Mouse (Mus musculus) MEL (cell line): ENCODE measurements around the gene Kcmf1. TPM values are rescaled to one million over a fixed set of nuclear protein-coding genes. Genes with fewer than 3 reads are reported as not detected.
"Not testable (repeated sequence)": the region's sequence is repeated elsewhere in the genome, so short reads cannot be mapped to it uniquely, and the experiment has no call there.

Experiments
- DNase-seq: peaks from one replicate; pipeline ENCODE4 v3.0.0; 2011; ENCODE audit warnings: low read depth, low spot score
- H3K27ac ChIP-seq: 2 replicates; pipeline ENCODE4 v1.5.1; 2012; ENCODE audit warnings: low read depth, mild to moderate bottlenecking, control low read depth, low read length, moderate library complexity; ENCODE audit not compliant: control insufficient read depth
- H3K27me3 ChIP-seq, 2 experiments: fragments of 150-350 bp in 1 of 2; sonication (generic) in 1 of 2; 2 replicates each; pipeline ENCODE4 v1.6.1; 2012; ENCODE audit warnings: low read length in 2 of 2, mild to moderate bottlenecking in 2 of 2, improper control_type of control experiment in 1 of 2, moderate library complexity in 1 of 2; ENCODE audit not compliant: insufficient read depth in 2 of 2, control insufficient read depth in 1 of 2
- H3K36me3 ChIP-seq, 2 experiments: 2 replicates each; pipeline ENCODE4 v1.6.1; 2012 to 2014; ENCODE audit warnings: low read length in 2 of 2, improper control_type of control experiment in 1 of 2, inconsistent platforms in 1 of 2, mild to moderate bottlenecking in 1 of 2; ENCODE audit not compliant: insufficient read depth in 2 of 2, control insufficient read depth in 1 of 2
- H3K4me1 ChIP-seq, 2 experiments: fragments of 150-350 bp in 1 of 2; sonication (generic) in 1 of 2; 2 replicates each; pipeline ENCODE4 v1.6.1; 2012; ENCODE audit warnings: low read length in 2 of 2, improper control_type of control experiment in 1 of 2, mild to moderate bottlenecking in 1 of 2; ENCODE audit not compliant: insufficient read depth in 2 of 2, control insufficient read depth in 1 of 2
- H3K4me3 ChIP-seq, 2 experiments: fragments of 150-350 bp in 1 of 2; sonication (generic) in 1 of 2; 2 replicates each; pipeline ENCODE4 v1.5.1; 2012; ENCODE audit warnings: low read depth in 2 of 2, low read length in 2 of 2, mild to moderate bottlenecking in 2 of 2, moderate library complexity in 2 of 2, control low read depth in 1 of 2, improper control_type of control experiment in 1 of 2; ENCODE audit not compliant: control insufficient read depth in 1 of 2, insufficient read depth in 1 of 2
- H3K79me2 ChIP-seq: 2 replicates; pipeline ENCODE4 v1.6.1; 2012; ENCODE audit warnings: mild to moderate bottlenecking, low read length, moderate library complexity; ENCODE audit not compliant: control insufficient read depth, poor library complexity, insufficient read depth
- H3K9ac ChIP-seq: 2 replicates; pipeline ENCODE4 v1.6.1; 2012; ENCODE audit warnings: low read depth, mild to moderate bottlenecking, control low read depth, low read length, moderate library complexity; ENCODE audit not compliant: control insufficient read depth, poor library complexity, severe bottlenecking
- H3K9me3 ChIP-seq: fragments of 150-350 bp; sonication (generic); replicated peaks from 2 replicates; pipeline ENCODE4 v1.6.1; 2012; ENCODE audit warnings: mild to moderate bottlenecking, low read length, improper control_type of control experiment, moderate library complexity; ENCODE audit not compliant: insufficient read depth
- CTCF ChIP-seq, 3 experiments: IDR thresholded peaks in 2 of 3; conservative IDR thresholded peaks in 1 of 3; 2 replicates each; pipeline ENCODE4 v1.5.1; 2011 to 2012; ENCODE audit warnings: low read length in 3 of 3, low read depth in 2 of 3, mild to moderate bottlenecking in 2 of 3, improper control_type of control experiment in 1 of 3, inconsistent platforms in 1 of 3, mixed read lengths in 1 of 3, moderate library complexity in 1 of 3; ENCODE audit not compliant: control insufficient read depth in 1 of 3, insufficient read depth in 1 of 3, poor library complexity in 1 of 3, severe bottlenecking in 1 of 3
- E2F4 ChIP-seq: IDR thresholded peaks from 2 replicates; pipeline ENCODE4 v1.6.1; 2011; ENCODE audit warnings: low read depth, low read length, improper control_type of control experiment, borderline replicate concordance
- GABPA ChIP-seq: IDR thresholded peaks from 2 replicates; pipeline ENCODE4 v1.6.1; 2012; ENCODE audit warnings: low read depth, mild to moderate bottlenecking, inconsistent platforms, low read length, improper control_type of control experiment, moderate library complexity
- JUND ChIP-seq: IDR thresholded peaks from 2 replicates; pipeline ENCODE4 v1.6.1; 2011; ENCODE audit warnings: low read depth, mild to moderate bottlenecking, improper control_type of control experiment, low read length
- KAT2A ChIP-seq: conservative IDR thresholded peaks from 2 replicates; pipeline ENCODE4 v1.6.1; 2012; ENCODE audit warnings: low read depth, low read length, improper control_type of control experiment, inconsistent platforms
- MAX ChIP-seq: IDR thresholded peaks from 2 replicates; pipeline ENCODE4 v1.6.1; 2011; ENCODE audit warnings: low read length, improper control_type of control experiment
- MAZ ChIP-seq: IDR thresholded peaks from 2 replicates; pipeline ENCODE4 v1.6.1; 2012; ENCODE audit warnings: low read depth, mild to moderate bottlenecking, inconsistent platforms, low read length, improper control_type of control experiment
- MYB ChIP-seq: IDR thresholded peaks from 2 replicates; pipeline ENCODE4 v1.6.1; 2011; ENCODE audit warnings: mild to moderate bottlenecking, low read depth, low read length, improper control_type of control experiment
- NRF1 ChIP-seq: IDR thresholded peaks from 2 replicates; pipeline ENCODE4 v1.6.1; 2014; ENCODE audit warnings: low read depth, mild to moderate bottlenecking, inconsistent platforms, low read length, improper control_type of control experiment, moderate library complexity; ENCODE audit not compliant: poor library complexity, insufficient read depth, severe bottlenecking
- RAD21 ChIP-seq: IDR thresholded peaks from 2 replicates; pipeline ENCODE4 v1.6.1; 2011; ENCODE audit warnings: mild to moderate bottlenecking, low read depth, low read length, improper control_type of control experiment
- SIN3A ChIP-seq: IDR thresholded peaks from 2 replicates; pipeline ENCODE4 v1.6.1; 2012; ENCODE audit warnings: low read length, improper control_type of control experiment, inconsistent platforms
- SMC3 ChIP-seq: IDR thresholded peaks from 2 replicates; pipeline ENCODE4 v1.6.1; 2011; ENCODE audit warnings: low read depth, low read length, improper control_type of control experiment
- TAL1 ChIP-seq: IDR thresholded peaks from 2 replicates; pipeline ENCODE4 v1.6.1; 2012; ENCODE audit warnings: mild to moderate bottlenecking, inconsistent platforms, low read length, moderate library complexity, mixed read lengths
- UBTF ChIP-seq: IDR thresholded peaks from 2 replicates; pipeline ENCODE4 v1.6.1; 2012; ENCODE audit warnings: low read depth, mild to moderate bottlenecking, inconsistent platforms, low read length, improper control_type of control experiment, moderate library complexity, borderline replicate concordance; ENCODE audit not compliant: insufficient read depth
- USF1 ChIP-seq: IDR thresholded peaks from 2 replicates; pipeline ENCODE4 v1.6.1; 2014; ENCODE audit warnings: low read depth, mild to moderate bottlenecking, inconsistent platforms, low read length, improper control_type of control experiment, moderate library complexity
- ZC3H11A ChIP-seq: IDR thresholded peaks from 2 replicates; pipeline ENCODE4 v1.6.1; 2012; ENCODE audit warnings: low read depth, mild to moderate bottlenecking, inconsistent platforms, low read length, improper control_type of control experiment
- ZKSCAN1 ChIP-seq: IDR thresholded peaks from 2 replicates; pipeline ENCODE4 v1.6.1; 2012; ENCODE audit warnings: low read depth, mild to moderate bottlenecking, inconsistent platforms, low read length, improper control_type of control experiment, moderate library complexity
- ZNF384 ChIP-seq: IDR thresholded peaks from 2 replicates; pipeline ENCODE4 v1.6.1; 2012; ENCODE audit warnings: low read depth, mild to moderate bottlenecking, inconsistent platforms, low read length, improper control_type of control experiment
- polyA plus RNA-seq, 2 experiments: library from polyadenylated mRNA; stranded (reverse) in 1 of 2; unstranded in 1 of 2; fragments of >175 nt in 1 of 2; fragments of >200 nt in 1 of 2; gene quantifications; 2 replicates each; pipeline versions ENCODE4 v1.2.1 to v1.2.4; 2012; ENCODE audit warnings: low replicate concordance in 2 of 2, low read depth in 1 of 2; ENCODE audit not compliant: insufficient read length in 2 of 2, insufficient read depth in 1 of 2, missing spikeins in 1 of 2
- total RNA-seq: library from RNA; depleted of rRNA; stranded (reverse); fragments of 300-350 nt; gene quantifications from 2 replicates; pipeline ENCODE4 v1.2.3, GENCODE M21; 2012

Kcmf1 gene
- total and polyA plus RNA-seq, 3 experiments, result 77.0 to 195 (median 133) TPM

GRCm38 (mm10) chr6:72831858-72832257 lies 67.9 kb downstream of the Kcmf1 start:
- TF ChIP-seq ZKSCAN1 (no peak), JUND (no peak), GABPA (no peak), ZC3H11A (no peak), SIN3A (no peak), E2F4 (no peak), UBTF (no peak)
- no peaks in the 10 kb centered on the region for H3K27me3 ChIP-seq
- no peaks in the 10 kb centered on the region for H3K79me2 ChIP-seq
- peaks cover 0 to 4% of the 10 kb centered on the region in 2 experiments; a peak in 1 of 4 replicates for H3K4me1 ChIP-seq
- peak; percentile 37 for DNase-seq
- H3K27ac ChIP-seq, result no peak overlapping the region
- H3K4me3 ChIP-seq, result no peak overlapping the region
- H3K9ac ChIP-seq, result no peak overlapping the region
- no peaks in the 10 kb centered on the region for H3K9me3 ChIP-seq
- no peaks in the 10 kb centered on the region for H3K36me3 ChIP-seq

DNA sequence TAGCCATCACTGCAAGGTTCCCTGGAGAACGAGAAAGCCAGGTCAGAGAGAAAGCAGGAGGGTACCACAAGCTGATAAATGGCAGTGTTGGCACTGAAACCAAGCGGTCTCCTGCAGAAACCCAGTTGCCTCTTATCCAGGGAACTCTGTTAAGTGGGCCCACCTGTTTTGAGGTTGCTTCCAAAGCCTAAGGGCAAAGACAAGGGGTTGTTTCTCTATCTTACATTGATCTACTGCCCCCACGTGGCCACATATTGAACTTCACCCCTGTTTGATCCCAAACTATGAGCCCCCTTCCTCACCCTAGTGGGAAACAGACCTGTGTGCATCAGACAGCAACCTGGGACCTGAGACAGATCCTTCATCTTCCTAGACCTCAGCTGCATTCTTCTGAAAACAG lies 68.5 kb downstream of the Kcmf1 start:
- no peak overlapping the region for H3K27ac ChIP-seq
- DNase-seq, result peak; percentile 64
- H3K4me1 ChIP-seq, result peaks cover 0 to 4% of the 10 kb centered on the region in 2 experiments; a peak in 1 of 4 replicates
- H3K9me3 ChIP-seq, result no peaks in the 10 kb centered on the region
- no peak overlapping the region for H3K9ac ChIP-seq
- H3K27me3 ChIP-seq, result no peaks in the 10 kb centered on the region
- H3K79me2 ChIP-seq, result no peaks in the 10 kb centered on the region
- TF ChIP-seq MAX (peak; percentile 45), ZNF384 (no peak), SMC3 (peak; percentile 53), KAT2A (no peak), RAD21 (peak; percentile 61), TAL1 (no peak), GABPA (no peak), CTCF (IDR thresholded peaks at IDR 0.05 in 2 of 3, conservative IDR thresholded peaks at IDR 0.05 in 1 of 3; ENCODE audit: control insufficient read depth in 1 of 3, insufficient read depth in 1 of 3, low read depth in 2 of 3, low read length in 3 of 3, poor library complexity in 1 of 3, severe bottlenecking in 1 of 3) (peak; percentile 50 to 84 (median 80)), MAZ (no peak), USF1 (0 out of 2 replicates have a peak, but pooled peaks have one; percentile 24)
- H3K4me3 ChIP-seq, result no peak overlapping the region
- H3K36me3 ChIP-seq, result no peaks in the 10 kb centered on the region

- peaks cover 0 to 4% of the 10 kb centered on the region in 2 experiments; a peak in 1 of 4 replicates for H3K4me1 ChIP-seq
- H3K27me3 ChIP-seq, result no peaks in the 10 kb centered on the region
- DNase-seq, result peak; percentile 49
- no peaks in the 10 kb centered on the region for H3K36me3 ChIP-seq
- no peaks in the 10 kb centered on the region for H3K79me2 ChIP-seq
- no peak overlapping the region for H3K27ac ChIP-seq
- no peaks in the 10 kb centered on the region for H3K9me3 ChIP-seq
- H3K4me3 ChIP-seq, result no peak overlapping the region
- no peak overlapping the region for H3K9ac ChIP-seq
- no peak for TF ChIP-seq SIN3A
- peak; percentile 33 for TF ChIP-seq RAD21
- TF ChIP-seq CTCF (IDR thresholded peaks at IDR 0.05 in 2 of 3, conservative IDR thresholded peaks at IDR 0.05 in 1 of 3; ENCODE audit: control insufficient read depth in 1 of 3, insufficient read depth in 1 of 3, low read depth in 2 of 3, low read length in 3 of 3, poor library complexity in 1 of 3, severe bottlenecking in 1 of 3), result peak; percentile 52 to 65 (median 55)
- TF ChIP-seq NRF1, result no peak
- TF ChIP-seq SMC3, result peak; percentile 44
- no peak for TF ChIP-seq MYB
Measured at GRCm38 (mm10) chr6:72828857-72829256, 70.9 kb downstream of the Kcmf1 start.

- H3K4me3 ChIP-seq, H3K4me1 ChIP-seq, H3K9ac ChIP-seq, DNase-seq, H3K9me3 ChIP-seq, H3K36me3 ChIP-seq, H3K79me2 ChIP-seq, H3K27me3 ChIP-seq, H3K27ac ChIP-seq: not testable (repeated sequence)
Measured at GRCm38 (mm10) chr6:72828037-72828436, 71.7 kb downstream of the Kcmf1 start.
